Mouse (Mus musculus): ENCODE data around the gene Epha3.

Gene Epha3

GRCm38 (mm10) chr16:63653393-63653918 lies 210.5 kb downstream of the Epha3 start:
- DNase-seq (ENCODE audit: low spot score in 2 of 2), result no peak

GRCm38 (mm10) chr16:63650760-63651159 lies 213.2 kb downstream of the Epha3 start:
- DNase-seq (ENCODE audit: low spot score in 2 of 2), result no peak

- no peak for DNase-seq (ENCODE audit: low spot score in 2 of 2)
These were observed 217.4 kb downstream of the Epha3 start for GRCm38 (mm10) chr16:63646577-63646976.

GRCm38 (mm10) chr16:63642641-63643040 lies 221.3 kb downstream of the Epha3 start:
- DNase-seq (ENCODE audit: low spot score in 2 of 2), result no peak

- DNase-seq (ENCODE audit: low spot score in 2 of 2), result no peak
These were observed 222.4 kb downstream of the Epha3 start for GRCm38 (mm10) chr16:63641603-63642002.

GRCm38 (mm10) chr16:63638701-63639100 lies 225.3 kb downstream of the Epha3 start:
- no peak for DNase-seq (ENCODE audit: low spot score in 2 of 2)

- no peak for DNase-seq (ENCODE audit: low spot score in 2 of 2)
These were observed 230.2 kb downstream of the Epha3 start for GRCm38 (mm10) chr16:63633748-63634166.

- no peak for DNase-seq (ENCODE audit: low spot score in 2 of 2)
These were observed 238.7 kb downstream of the Epha3 start for GRCm38 (mm10) chr16:63625229-63625628.

- DNase-seq (ENCODE audit: low spot score in 2 of 2), result no peak
These were observed 242.1 kb downstream of the Epha3 start for GRCm38 (mm10) chr16:63621845-63622244.

- DNase-seq (ENCODE audit: low spot score in 2 of 2), result no peak
These were observed 248.6 kb downstream of the Epha3 start for GRCm38 (mm10) chr16:63615396-63615795.

GRCm38 (mm10) chr16:63613006-63613405 lies 251.0 kb downstream of the Epha3 start:
- no peak for DNase-seq (ENCODE audit: low spot score in 2 of 2)

GRCm38 (mm10) chr16:63600229-63600628 lies 263.7 kb downstream of the Epha3 start:
- no peak for DNase-seq (ENCODE audit: low spot score in 2 of 2)

- no peak for DNase-seq (ENCODE audit: low spot score in 2 of 2)
These were observed 269.3 kb downstream of the Epha3 start for GRCm38 (mm10) chr16:63594656-63595055.

GRCm38 (mm10) chr16:63569746-63570145 lies 294.2 kb downstream of the Epha3 start:
- no peak for DNase-seq (ENCODE audit: low spot score in 2 of 2)

- DNase-seq (ENCODE audit: low spot score in 2 of 2), result no peak
These were observed 297.7 kb downstream of the Epha3 start for GRCm38 (mm10) chr16:63566106-63566836.

- no peak for DNase-seq (ENCODE audit: low spot score in 2 of 2)
These were observed 307.4 kb downstream of the Epha3 start for GRCm38 (mm10) chr16:63556410-63557146.

- DNase-seq (ENCODE audit: low spot score in 2 of 2), result no peak
These were observed 311.4 kb downstream of the Epha3 start for GRCm38 (mm10) chr16:63552531-63552930.

- no peak for DNase-seq (ENCODE audit: low spot score in 2 of 2)
These were observed 324.5 kb downstream of the Epha3 start for GRCm38 (mm10) chr16:63539489-63539888.

- no peak for DNase-seq (ENCODE audit: low spot score in 2 of 2)
These were observed 335.2 kb downstream of the Epha3 start for GRCm38 (mm10) chr16:63528821-63529220.

- DNase-seq (ENCODE audit: low spot score in 2 of 2), result no peak
These were observed 346.3 kb downstream of the Epha3 start for GRCm38 (mm10) chr16:63517636-63518035.

GRCm38 (mm10) chr16:63510069-63510468 lies 353.9 kb downstream of the Epha3 start:
- no peak for DNase-seq (ENCODE audit: low spot score in 2 of 2)

GRCm38 (mm10) chr16:63506437-63506836 lies 357.5 kb downstream of the Epha3 start:
- DNase-seq (ENCODE audit: low spot score in 2 of 2), result no peak

GRCm38 (mm10) chr16:63501456-63501855 lies 362.5 kb downstream of the Epha3 start:
- DNase-seq (ENCODE audit: low spot score in 2 of 2), result no peak

Data from spleen, postnatal 36 days (tissue).